In the genomic region with DNA sequence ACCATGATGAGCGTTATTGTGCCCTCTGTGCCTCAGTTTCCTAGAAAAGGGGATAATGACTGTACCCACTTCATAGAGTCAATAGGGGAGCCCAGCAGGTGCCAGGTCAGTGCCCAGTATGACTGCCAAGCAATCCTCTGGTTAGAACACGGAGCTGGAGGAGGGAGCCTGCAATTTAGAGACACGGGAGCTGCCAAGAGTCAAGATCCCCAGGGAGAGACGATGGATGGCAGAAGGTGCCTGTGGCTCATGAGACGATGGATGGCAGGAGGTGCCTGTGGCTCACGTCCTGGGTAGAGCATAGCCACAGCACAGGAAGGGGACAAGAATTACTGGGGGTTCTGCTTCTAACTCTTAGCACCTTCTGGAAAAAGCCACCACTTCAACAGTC, we compare ENCODE assay signal across 16 mouse cellular contexts. TPM values are rescaled to one million over a fixed set of nuclear protein-coding genes. Genes with fewer than 3 reads are reported as not detected.
"Had no signal": no experiment of that assay in that cellular context is flagged by ENCODE, and none has a peak within 500 bp of the region (broad histone marks: within the 10 kb centered on the region; RNA-seq: fewer than 3 reads in every experiment).

No protein-coding gene starts in this region.

- ATAC-seq: midbrain, embryonic 13.5 days; midbrain, embryonic 16.5 days had no signal

- H3K4me3 ChIP-seq: kidney, embryonic 15.5 days; left cerebral cortex, adult 2 months; liver, embryonic 13.5 days; lung, embryonic 15.5 days; megakaryocyte, embryonic 14.5 days; midbrain, embryonic 10.5 days; midbrain, embryonic 13.5 days; myocyte; neural tube, embryonic 13.5 days; stomach, embryonic 15.5 days had no signal

- H3K9ac ChIP-seq: kidney, embryonic 15.5 days; liver, embryonic 13.5 days; lung, embryonic 15.5 days; midbrain, embryonic 13.5 days; neural tube, embryonic 13.5 days; stomach, embryonic 15.5 days had no signal

- H3K27ac ChIP-seq: kidney, embryonic 15.5 days; left cerebral cortex, adult 2 months; liver, embryonic 13.5 days; lung, embryonic 15.5 days; midbrain, embryonic 10.5 days; midbrain, embryonic 13.5 days; neural tube, embryonic 13.5 days; stomach, embryonic 15.5 days had no signal

- H3K4me1 ChIP-seq: liver, embryonic 13.5 days; megakaryocyte, embryonic 14.5 days had no signal

- H3K36me3 ChIP-seq: liver, embryonic 13.5 days had no signal

- H3K9me3 ChIP-seq: kidney, embryonic 15.5 days; liver, embryonic 13.5 days; lung, embryonic 15.5 days; megakaryocyte, embryonic 14.5 days; midbrain, embryonic 10.5 days; midbrain, embryonic 13.5 days; neural tube, embryonic 13.5 days; stomach, embryonic 15.5 days had no signal

- DNase-seq: layer of hippocampus, postnatal 36 days; liver, embryonic 13.5 days; retina, postnatal 1 day; right cerebral cortex, postnatal 25 days; spleen, adult 18-20 months; thymus, postnatal 25 days had no signal

- H3K4me2 ChIP-seq: kidney, embryonic 15.5 days; liver, embryonic 13.5 days; lung, embryonic 15.5 days; midbrain, embryonic 13.5 days; neural tube, embryonic 13.5 days; stomach, embryonic 15.5 days had no signal

- H3K27me3 ChIP-seq: kidney, embryonic 15.5 days; liver, embryonic 13.5 days; lung, embryonic 15.5 days; midbrain, embryonic 13.5 days; neural tube, embryonic 13.5 days; stomach, embryonic 15.5 days had no signal

RNA-seq across cellular contexts. Expression of a gene that starts 48.3 kb away (rescaled TPM):
- polyA plus RNA-seq: midbrain, embryonic 13.5 days; midbrain, embryonic 16.5 days; myocyte had no signal
